Mouse (Mus musculus): ENCODE measurements at regions not wholly inside any gene's neighbourhood (a gene's known extent, or its start where the extent isn't known, plus 50 kb on each side); places are given as distances from the start of the nearest gene placed in this dataset.
"Not testable (repeated sequence)": the region's sequence is repeated elsewhere in the genome, so short reads cannot be mapped to it uniquely, and the experiment has no call there.

DNA sequence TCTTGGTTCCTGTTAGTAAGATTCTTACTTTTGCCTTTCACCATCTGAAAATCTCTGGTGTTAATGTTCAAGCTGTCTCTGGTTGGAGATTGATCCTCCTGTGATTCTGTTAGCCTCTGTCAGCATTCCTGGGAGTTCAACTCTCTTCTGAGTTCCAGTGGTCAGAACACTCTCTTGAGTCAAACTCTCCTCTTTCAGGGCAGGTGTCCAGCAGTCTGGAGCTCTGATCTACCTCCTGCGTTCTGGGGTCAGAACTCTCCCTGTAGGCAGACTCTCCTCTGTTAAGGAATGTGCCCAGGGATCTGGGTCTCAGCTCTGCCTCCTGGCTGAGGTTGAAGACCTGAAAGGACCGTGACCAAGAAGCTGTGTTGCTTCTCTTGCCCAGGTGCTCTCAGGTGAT is 581.3 kb downstream of the H2al1n start:
- not testable (repeated sequence) for DNase-seq (ENCODE audit: low read depth, low spot score)

DNA sequence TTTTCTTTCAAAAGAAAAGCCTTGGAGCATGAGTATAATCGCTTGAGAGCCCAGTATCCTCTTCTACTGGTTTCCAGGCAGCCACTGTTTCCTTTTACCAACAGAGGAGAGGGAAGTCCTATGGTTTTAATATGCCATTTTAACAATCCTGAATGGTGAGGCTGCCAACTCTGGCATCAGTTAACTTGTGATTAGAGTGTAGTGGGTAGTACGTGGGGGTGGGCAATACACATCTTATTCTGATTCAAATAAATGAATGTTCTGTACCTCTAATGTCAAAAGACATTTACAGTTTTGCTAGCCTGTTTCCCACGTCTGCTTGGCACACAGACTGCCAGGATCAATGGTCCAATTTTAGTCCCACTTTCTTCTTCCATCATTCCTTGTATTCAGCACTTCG is 624.9 kb downstream of the H2al1n start:
- DNase-seq (ENCODE audit: low read depth, low spot score): no peak

DNA sequence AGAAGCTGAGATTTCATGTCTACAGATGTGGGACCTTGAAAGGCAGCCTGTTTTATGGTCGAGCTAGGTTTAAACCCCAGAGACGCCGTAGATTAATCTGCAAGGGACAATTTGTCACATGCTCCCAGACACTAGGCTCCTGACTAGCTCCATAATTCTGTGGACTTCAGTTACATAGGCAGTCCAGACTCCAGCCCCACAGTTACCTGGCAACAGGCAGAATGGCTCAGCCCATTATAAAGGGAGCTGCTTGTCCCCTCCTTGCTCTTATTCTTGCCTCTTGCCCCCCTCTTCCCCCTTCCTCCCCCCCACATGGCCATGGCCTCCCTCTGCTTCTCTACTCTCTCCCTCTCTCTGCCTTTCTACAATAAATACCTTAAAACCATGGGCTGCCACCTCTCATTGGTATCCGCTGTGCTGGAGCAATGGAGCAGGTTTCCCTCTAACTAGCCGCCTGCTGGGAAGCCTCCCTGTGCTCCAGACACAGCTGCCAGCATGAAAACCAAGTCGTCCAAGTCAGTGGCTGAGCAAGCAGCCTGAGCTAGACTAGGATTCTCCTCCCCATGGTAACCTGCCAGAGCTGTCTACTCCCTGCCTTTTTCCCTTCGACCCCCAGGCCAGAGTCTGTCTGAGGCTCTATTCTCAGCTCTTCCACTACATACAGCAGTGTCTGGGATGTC is 628.9 kb downstream of the H2al1n start:
- peak; percentile 4 for DNase-seq (ENCODE audit: low read depth, low spot score)

DNA sequence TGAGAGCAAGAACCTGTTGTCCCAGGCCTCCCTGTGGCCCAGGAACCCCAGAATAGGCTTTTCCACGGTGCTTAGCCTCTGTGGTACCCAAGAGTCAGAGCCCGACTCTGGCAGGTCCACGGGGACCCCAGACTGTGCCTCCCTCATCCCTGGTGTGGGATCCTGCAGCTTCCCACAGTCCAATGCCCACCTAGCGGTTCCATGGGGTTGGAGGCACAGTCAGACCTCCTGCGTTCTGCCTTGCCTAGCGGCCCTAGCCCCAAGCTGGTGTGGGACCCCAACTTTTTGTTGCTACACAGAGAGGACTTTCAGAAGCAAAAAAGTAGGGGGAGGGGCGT is 629.4 kb downstream of the H2al1n start:
- DNase-seq (ENCODE audit: low read depth, low spot score): no peak

DNA sequence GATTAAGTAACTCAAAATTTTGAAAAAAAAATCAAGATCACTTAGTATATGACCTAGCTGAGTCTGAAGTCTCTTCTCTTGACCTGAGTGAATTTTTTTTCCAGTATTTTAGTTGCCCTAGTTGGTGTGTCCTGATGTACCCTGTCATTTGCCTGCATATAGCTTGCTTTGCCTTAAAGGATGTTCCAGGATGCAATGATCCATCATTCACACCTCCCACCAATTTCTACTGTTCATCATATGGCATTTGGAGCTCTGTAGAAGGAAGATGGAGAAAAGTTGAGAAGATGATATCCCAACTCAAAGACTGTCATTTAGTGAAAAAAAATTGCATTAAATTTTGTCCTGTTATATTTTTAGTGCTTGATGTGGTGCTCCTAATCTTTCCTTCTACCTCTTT is 634.4 kb downstream of the H2al1n start:
- DNase-seq (ENCODE audit: low read depth, low spot score): no peak

DNA sequence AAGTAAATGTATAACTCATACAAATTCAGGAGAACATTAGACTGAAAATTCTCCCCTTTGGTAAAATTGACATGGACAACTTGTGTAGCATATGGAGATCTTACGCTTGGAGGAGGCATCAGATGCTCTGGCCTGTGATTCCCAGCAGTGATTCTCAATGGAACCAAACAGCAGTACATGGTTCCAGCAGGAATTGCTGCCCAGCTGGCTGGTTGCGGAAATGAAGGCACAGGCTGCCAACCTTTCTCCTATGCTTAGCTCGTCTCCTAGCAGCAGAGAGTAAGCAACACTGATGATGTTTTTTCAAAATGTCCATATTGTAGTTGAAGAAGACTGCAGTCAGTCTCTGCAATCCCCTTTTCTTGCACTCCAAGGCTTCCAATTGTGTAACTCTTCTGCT is 673.7 kb downstream of the H2al1n start:
- no peak for DNase-seq (ENCODE audit: low read depth, low spot score)

Data from mesoderm, embryonic 11.5 days (tissue).